Comparison of ENCODE assay signal across 8 mouse cellular contexts in the genomic region with DNA sequence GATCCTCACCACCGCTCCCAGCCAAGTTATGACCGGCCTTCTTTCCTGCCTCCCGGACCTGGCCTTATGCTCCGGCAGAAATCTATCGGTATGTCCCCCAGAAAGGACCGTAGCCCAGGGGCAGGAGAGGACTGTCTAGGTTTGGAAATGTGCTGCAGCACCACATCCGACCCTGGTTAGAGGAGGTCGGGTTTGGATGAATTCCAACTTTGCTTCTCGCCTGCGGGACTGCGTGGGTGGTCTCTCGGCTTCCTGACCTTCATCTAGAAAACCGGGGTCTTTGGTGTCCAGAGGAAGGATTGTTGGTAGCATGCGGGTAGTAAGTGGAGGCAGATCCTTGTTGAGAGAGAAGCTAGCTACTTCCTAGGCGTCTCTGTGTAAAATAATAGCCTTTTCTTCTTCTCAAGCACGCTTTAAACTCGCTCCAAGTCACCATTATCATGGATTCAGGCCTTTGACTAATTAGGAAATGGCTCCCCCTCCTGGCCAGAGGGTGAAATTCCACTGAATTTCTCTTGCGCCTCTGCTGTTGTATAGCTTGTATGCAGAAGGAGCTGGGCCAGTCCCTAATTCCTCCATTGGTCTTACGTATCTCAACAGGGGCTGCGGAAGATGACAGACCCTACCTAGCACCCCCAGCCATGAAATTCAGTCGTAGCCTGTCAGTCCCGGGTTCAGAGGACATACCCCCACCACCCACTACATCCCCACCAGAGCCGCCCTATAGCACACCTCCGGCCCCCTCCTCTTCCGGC. TPM values are rescaled to one million over a fixed set of nuclear protein-coding genes. Genes with fewer than 3 reads are reported as not detected.
DNase-seq lines count a peak whose midpoint lies in the region; ATAC-seq lines count a peak whose summit lies in the region.

No protein-coding gene starts in this region.

- peak overlapping the region; percentile 45 for H3K9ac ChIP-seq in hindbrain, embryonic 14.5 days

- H3K27ac ChIP-seq in hindbrain, embryonic 14.5 days = peak overlapping the region; percentile 41

- H3K36me3 ChIP-seq in hindbrain, embryonic 14.5 days (replicated peaks; ENCODE audit: control insufficient read depth, insufficient read depth) = peaks cover 84% of the 10 kb centered on the region

- ATAC-seq in hindbrain, embryonic 14.5 days (ENCODE audit: low FRiP score) = peak; percentile 41

- H3K4me2 ChIP-seq in hindbrain, embryonic 14.5 days (replicated peaks) = peak overlapping the region; percentile 44

- H3K4me1 ChIP-seq in hindbrain, embryonic 14.5 days (replicated peaks; ENCODE audit: control insufficient read depth, insufficient read depth, low read length) = peaks cover 23% of the 10 kb centered on the region; the same call in 1 of the 2 replicates

- H3K27me3 ChIP-seq in hindbrain, embryonic 14.5 days (ENCODE audit: control insufficient read depth, insufficient read depth, low read length) = peaks cover 44% of the 10 kb centered on the region

- H3K4me3 ChIP-seq in hindbrain, embryonic 14.5 days (replicated peaks; ENCODE audit: low read length) = peak overlapping the region; percentile 15

- no peaks in the 10 kb centered on the region for H3K9me3 ChIP-seq in hindbrain, embryonic 14.5 days (ENCODE audit: control insufficient read depth, low read length)

- DNase-seq in R1 (ENCODE audit: low read depth, low spot score) = peak; percentile 94
- peak; percentile 94 for DNase-seq in cerebellum, adult 9-10 months
- peak; percentile 78 for DNase-seq in frontal cortex, postnatal 10 days (ENCODE audit: low spot score in 2 of 2)
- DNase-seq in hindbrain, embryonic 14.5 days (ENCODE audit: low spot score) = peak; percentile 93
- DNase-seq in layer of hippocampus, postnatal 25 days (ENCODE audit: extremely low spot score in 1 of 2, low spot score in 1 of 2) = peak; percentile 64 to 73
- peak; percentile 88 for DNase-seq in lung, postnatal 36 days
- peak; percentile 95 for DNase-seq in retina, embryonic 14.5 days (ENCODE audit: low spot score)
- DNase-seq in urinary bladder, postnatal 36 days (ENCODE audit: low spot score in 2 of 2) = peak; percentile 62 to 72

- 5% methylated on average over 25 of the region's 25 CpGs for WGBS in hindbrain, embryonic 14.5 days

RNA-seq across cellular contexts. Expression of a gene that starts 32.8 kb away (rescaled TPM):
- polyA plus RNA-seq in hindbrain, embryonic 14.5 days (2014; fragmentation: Nextera tagmentation; extraction: Ambion mirVana) = 61.8 and 70.8 TPM in 2 replicates
- total RNA-seq in layer of hippocampus, postnatal 25 days (2021) = 10 to 100 TPM; 91.3 to 92.1 TPM

RNA-seq across cellular contexts. Expression of a gene that starts 34.5 kb away (rescaled TPM):
- polyA plus RNA-seq in hindbrain, embryonic 14.5 days (2014; fragmentation: Nextera tagmentation; extraction: Ambion mirVana) = 2.1 and 2.8 TPM in 2 replicates
- total RNA-seq in layer of hippocampus, postnatal 25 days (2021) = 1 to 10 TPM; 3.8 to 4.1 TPM

RNA-seq across cellular contexts. Expression of a gene that starts 41.1 kb away (rescaled TPM):
- 40.3 and 46.8 TPM in 2 replicates for polyA plus RNA-seq in hindbrain, embryonic 14.5 days (2014; fragmentation: Nextera tagmentation; extraction: Ambion mirVana)
- total RNA-seq in layer of hippocampus, postnatal 25 days (2021) = 100 to 1,000 TPM; 502 to 670 TPM

RNA-seq across cellular contexts. Expression of a gene that starts 44.4 kb away (rescaled TPM):
- polyA plus RNA-seq in hindbrain, embryonic 14.5 days (2014; fragmentation: Nextera tagmentation; extraction: Ambion mirVana) = 3.6 and 3.7 TPM in 2 replicates
- 1 to 10 TPM; 3.1 to 3.5 TPM for total RNA-seq in layer of hippocampus, postnatal 25 days (2021)

Comparison
In these comparisons a context has a peak if more than half of its experiments do, and no peak if none do; other contexts are left out.
1. Peak in every context shown above with its lines: DNase-seq, ATAC-seq, H3K4me3 ChIP-seq and H3K27ac ChIP-seq.